Mouse (Mus musculus) MEL (cell line): ENCODE data around the gene Plekha7. TPM values are rescaled to one million over a fixed set of nuclear protein-coding genes. Genes with fewer than 3 reads are reported as not detected.

Experiments
- DNase-seq: peaks from one replicate; pipeline ENCODE4 v3.0.0; 2011; ENCODE audit warnings: low read depth, low spot score
- H3K27ac ChIP-seq: 2 replicates; pipeline ENCODE4 v1.5.1; 2012; ENCODE audit warnings: low read depth, mild to moderate bottlenecking, control low read depth, low read length, moderate library complexity; ENCODE audit not compliant: control insufficient read depth
- H3K27me3 ChIP-seq, 2 experiments: fragments of 150-350 bp in 1 of 2; sonication (generic) in 1 of 2; 2 replicates each; pipeline ENCODE4 v1.6.1; 2012; ENCODE audit warnings: low read length in 2 of 2, mild to moderate bottlenecking in 2 of 2, improper control_type of control experiment in 1 of 2, moderate library complexity in 1 of 2; ENCODE audit not compliant: insufficient read depth in 2 of 2, control insufficient read depth in 1 of 2
- H3K36me3 ChIP-seq, 2 experiments: 2 replicates each; pipeline ENCODE4 v1.6.1; 2012 to 2014; ENCODE audit warnings: low read length in 2 of 2, improper control_type of control experiment in 1 of 2, inconsistent platforms in 1 of 2, mild to moderate bottlenecking in 1 of 2; ENCODE audit not compliant: insufficient read depth in 2 of 2, control insufficient read depth in 1 of 2
- H3K4me1 ChIP-seq, 2 experiments: fragments of 150-350 bp in 1 of 2; sonication (generic) in 1 of 2; 2 replicates each; pipeline ENCODE4 v1.6.1; 2012; ENCODE audit warnings: low read length in 2 of 2, improper control_type of control experiment in 1 of 2, mild to moderate bottlenecking in 1 of 2; ENCODE audit not compliant: insufficient read depth in 2 of 2, control insufficient read depth in 1 of 2
- H3K4me3 ChIP-seq, 2 experiments: fragments of 150-350 bp in 1 of 2; sonication (generic) in 1 of 2; 2 replicates each; pipeline ENCODE4 v1.5.1; 2012; ENCODE audit warnings: low read depth in 2 of 2, low read length in 2 of 2, mild to moderate bottlenecking in 2 of 2, moderate library complexity in 2 of 2, control low read depth in 1 of 2, improper control_type of control experiment in 1 of 2; ENCODE audit not compliant: control insufficient read depth in 1 of 2, insufficient read depth in 1 of 2
- H3K79me2 ChIP-seq: 2 replicates; pipeline ENCODE4 v1.6.1; 2012; ENCODE audit warnings: mild to moderate bottlenecking, low read length, moderate library complexity; ENCODE audit not compliant: control insufficient read depth, poor library complexity, insufficient read depth
- H3K9ac ChIP-seq: 2 replicates; pipeline ENCODE4 v1.6.1; 2012; ENCODE audit warnings: low read depth, mild to moderate bottlenecking, control low read depth, low read length, moderate library complexity; ENCODE audit not compliant: control insufficient read depth, poor library complexity, severe bottlenecking
- H3K9me3 ChIP-seq: fragments of 150-350 bp; sonication (generic); replicated peaks from 2 replicates; pipeline ENCODE4 v1.6.1; 2012; ENCODE audit warnings: mild to moderate bottlenecking, low read length, improper control_type of control experiment, moderate library complexity; ENCODE audit not compliant: insufficient read depth
- BHLHE40 ChIP-seq: IDR thresholded peaks from 2 replicates; pipeline ENCODE4 v1.6.1; 2012; ENCODE audit warnings: low read depth, mild to moderate bottlenecking, inconsistent platforms, low read length, improper control_type of control experiment, borderline replicate concordance
- CTCF ChIP-seq, 3 experiments: IDR thresholded peaks in 2 of 3; conservative IDR thresholded peaks in 1 of 3; 2 replicates each; pipeline ENCODE4 v1.5.1; 2011 to 2012; ENCODE audit warnings: low read length in 3 of 3, low read depth in 2 of 3, mild to moderate bottlenecking in 2 of 3, improper control_type of control experiment in 1 of 3, inconsistent platforms in 1 of 3, mixed read lengths in 1 of 3, moderate library complexity in 1 of 3; ENCODE audit not compliant: control insufficient read depth in 1 of 3, insufficient read depth in 1 of 3, poor library complexity in 1 of 3, severe bottlenecking in 1 of 3
- E2F4 ChIP-seq: IDR thresholded peaks from 2 replicates; pipeline ENCODE4 v1.6.1; 2011; ENCODE audit warnings: low read depth, low read length, improper control_type of control experiment, borderline replicate concordance
- EP300 ChIP-seq, 2 experiments: IDR thresholded peaks; 2 replicates each; pipeline ENCODE4 v1.6.1; 2011; ENCODE audit warnings: improper control_type of control experiment in 2 of 2, low read length in 2 of 2, low read depth in 1 of 2, mild to moderate bottlenecking in 1 of 2
- GATA1 ChIP-seq: IDR thresholded peaks from 2 replicates; pipeline ENCODE4 v1.6.1; 2011; ENCODE audit warnings: low read depth, low read length, improper control_type of control experiment
- HCFC1 ChIP-seq: IDR thresholded peaks from 2 replicates; pipeline ENCODE4 v1.6.1; 2012; ENCODE audit warnings: low read depth, mild to moderate bottlenecking, inconsistent platforms, low read length, improper control_type of control experiment, moderate library complexity
- JUND ChIP-seq: IDR thresholded peaks from 2 replicates; pipeline ENCODE4 v1.6.1; 2011; ENCODE audit warnings: low read depth, mild to moderate bottlenecking, improper control_type of control experiment, low read length
- KAT2A ChIP-seq: conservative IDR thresholded peaks from 2 replicates; pipeline ENCODE4 v1.6.1; 2012; ENCODE audit warnings: low read depth, low read length, improper control_type of control experiment, inconsistent platforms
- MAFK ChIP-seq: IDR thresholded peaks from 2 replicates; pipeline ENCODE4 v1.6.1; 2011; ENCODE audit warnings: low read depth, mild to moderate bottlenecking, low read length, improper control_type of control experiment, borderline replicate concordance
- MAX ChIP-seq: IDR thresholded peaks from 2 replicates; pipeline ENCODE4 v1.6.1; 2011; ENCODE audit warnings: low read length, improper control_type of control experiment
- MAZ ChIP-seq: IDR thresholded peaks from 2 replicates; pipeline ENCODE4 v1.6.1; 2012; ENCODE audit warnings: low read depth, mild to moderate bottlenecking, inconsistent platforms, low read length, improper control_type of control experiment
- MEF2A ChIP-seq: IDR thresholded peaks from 2 replicates; pipeline ENCODE4 v1.6.1; 2014; ENCODE audit warnings: low read depth, mild to moderate bottlenecking, inconsistent platforms, low read length, improper control_type of control experiment; ENCODE audit not compliant: poor library complexity, insufficient replicate concordance, severe bottlenecking; ENCODE audit errors: extremely low read depth
- MXI1 ChIP-seq: IDR thresholded peaks from 2 replicates; pipeline ENCODE4 v1.6.1; 2011; ENCODE audit warnings: mild to moderate bottlenecking, low read depth, low read length, improper control_type of control experiment
- MYB ChIP-seq: IDR thresholded peaks from 2 replicates; pipeline ENCODE4 v1.6.1; 2011; ENCODE audit warnings: mild to moderate bottlenecking, low read depth, low read length, improper control_type of control experiment
- MYC ChIP-seq: IDR thresholded peaks from 2 replicates; pipeline ENCODE4 v1.6.1; 2011; ENCODE audit warnings: low read depth, mild to moderate bottlenecking, low read length, improper control_type of control experiment, moderate library complexity
- NELFE ChIP-seq: IDR thresholded peaks from 2 replicates; pipeline ENCODE4 v1.6.1; 2011; ENCODE audit warnings: low read depth, low read length, improper control_type of control experiment
- POLR2A ChIP-seq, 2 experiments: IDR thresholded peaks; 2 replicates each; pipeline ENCODE4 v1.6.1; 2011 to 2012; ENCODE audit warnings: low read length in 2 of 2, mild to moderate bottlenecking in 2 of 2, control low read depth in 1 of 2, improper control_type of control experiment in 1 of 2, low read depth in 1 of 2, moderate library complexity in 1 of 2; ENCODE audit not compliant: control insufficient read depth in 1 of 2, insufficient read depth in 1 of 2, poor library complexity in 1 of 2
- POLR2AphosphoS2 ChIP-seq: IDR thresholded peaks from 2 replicates; pipeline ENCODE4 v1.6.1; 2011; ENCODE audit warnings: low read length, improper control_type of control experiment
- RAD21 ChIP-seq: IDR thresholded peaks from 2 replicates; pipeline ENCODE4 v1.6.1; 2011; ENCODE audit warnings: mild to moderate bottlenecking, low read depth, low read length, improper control_type of control experiment
- RCOR1 ChIP-seq: IDR thresholded peaks from 2 replicates; pipeline ENCODE4 v1.6.1; 2012; ENCODE audit warnings: low read depth, mild to moderate bottlenecking, inconsistent platforms, low read length, improper control_type of control experiment
- SIN3A ChIP-seq: IDR thresholded peaks from 2 replicates; pipeline ENCODE4 v1.6.1; 2012; ENCODE audit warnings: low read length, improper control_type of control experiment, inconsistent platforms
- SMC3 ChIP-seq: IDR thresholded peaks from 2 replicates; pipeline ENCODE4 v1.6.1; 2011; ENCODE audit warnings: low read depth, low read length, improper control_type of control experiment
- TBP ChIP-seq: IDR thresholded peaks from 2 replicates; pipeline ENCODE4 v1.8.0; 2011; ENCODE audit warnings: low read depth, low read length, improper control_type of control experiment
- TCF12 ChIP-seq: IDR thresholded peaks from 2 replicates; pipeline ENCODE4 v1.6.1; 2014; ENCODE audit warnings: low read depth, mild to moderate bottlenecking, inconsistent platforms, low read length, improper control_type of control experiment, moderate library complexity
- UBTF ChIP-seq: IDR thresholded peaks from 2 replicates; pipeline ENCODE4 v1.6.1; 2012; ENCODE audit warnings: low read depth, mild to moderate bottlenecking, inconsistent platforms, low read length, improper control_type of control experiment, moderate library complexity, borderline replicate concordance; ENCODE audit not compliant: insufficient read depth
- ZC3H11A ChIP-seq: IDR thresholded peaks from 2 replicates; pipeline ENCODE4 v1.6.1; 2012; ENCODE audit warnings: low read depth, mild to moderate bottlenecking, inconsistent platforms, low read length, improper control_type of control experiment
- ZKSCAN1 ChIP-seq: IDR thresholded peaks from 2 replicates; pipeline ENCODE4 v1.6.1; 2012; ENCODE audit warnings: low read depth, mild to moderate bottlenecking, inconsistent platforms, low read length, improper control_type of control experiment, moderate library complexity
- ZMIZ1 ChIP-seq: IDR thresholded peaks from 2 replicates; pipeline ENCODE4 v1.6.1; 2012; ENCODE audit warnings: low read depth, mild to moderate bottlenecking, inconsistent platforms, low read length, improper control_type of control experiment, moderate library complexity
- ZNF384 ChIP-seq: IDR thresholded peaks from 2 replicates; pipeline ENCODE4 v1.6.1; 2012; ENCODE audit warnings: low read depth, mild to moderate bottlenecking, inconsistent platforms, low read length, improper control_type of control experiment
- polyA plus RNA-seq, 2 experiments: library from polyadenylated mRNA; stranded (reverse) in 1 of 2; unstranded in 1 of 2; fragments of >175 nt in 1 of 2; fragments of >200 nt in 1 of 2; gene quantifications; 2 replicates each; pipeline versions ENCODE4 v1.2.1 to v1.2.4; 2012; ENCODE audit warnings: low replicate concordance in 2 of 2, low read depth in 1 of 2; ENCODE audit not compliant: insufficient read length in 2 of 2, insufficient read depth in 1 of 2, missing spikeins in 1 of 2
- total RNA-seq: library from RNA; depleted of rRNA; stranded (reverse); fragments of 300-350 nt; gene quantifications from 2 replicates; pipeline ENCODE4 v1.2.3, GENCODE M21; 2012

Gene Plekha7
- total and polyA plus RNA-seq, 3 experiments: 4.4 to 14.5 TPM; not detected in 1

DNA sequence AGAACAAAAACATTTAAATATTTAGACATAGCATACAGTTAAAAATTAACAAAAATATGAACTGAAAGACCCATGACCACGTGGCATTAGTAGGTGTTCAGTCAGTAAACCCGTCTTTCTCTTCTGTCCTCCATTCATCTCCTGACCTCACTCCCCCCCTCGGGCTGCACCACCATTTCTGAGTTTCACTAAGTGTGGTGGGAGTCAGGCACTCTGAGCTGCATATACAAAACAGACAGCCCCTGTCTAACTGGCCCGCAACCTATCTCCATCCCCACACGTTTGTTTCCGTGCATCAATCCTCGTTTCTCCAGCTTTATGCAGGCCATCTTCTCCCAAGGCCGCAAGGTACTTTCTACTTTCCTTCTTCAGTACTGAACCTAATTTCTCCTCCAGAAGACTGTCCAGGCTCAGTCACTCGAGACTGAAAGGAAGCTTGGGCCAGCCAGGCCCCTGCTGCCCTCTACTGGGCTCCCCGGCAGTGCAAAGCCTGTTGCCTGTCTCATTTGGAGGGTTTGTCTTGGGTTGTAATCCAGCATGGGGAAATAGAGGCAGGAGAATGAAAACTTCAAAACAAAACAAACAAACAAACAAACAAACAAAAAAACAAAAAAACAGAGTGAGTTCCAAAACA, 15.3 kb upstream of the Plekha7 start:
- Histone ChIP-seq H3K27ac (no peak overlapping the region), H3K4me3 (peak overlapping the region; percentile 61 to 62)
- peak; percentile 82 for DNase-seq

DNA sequence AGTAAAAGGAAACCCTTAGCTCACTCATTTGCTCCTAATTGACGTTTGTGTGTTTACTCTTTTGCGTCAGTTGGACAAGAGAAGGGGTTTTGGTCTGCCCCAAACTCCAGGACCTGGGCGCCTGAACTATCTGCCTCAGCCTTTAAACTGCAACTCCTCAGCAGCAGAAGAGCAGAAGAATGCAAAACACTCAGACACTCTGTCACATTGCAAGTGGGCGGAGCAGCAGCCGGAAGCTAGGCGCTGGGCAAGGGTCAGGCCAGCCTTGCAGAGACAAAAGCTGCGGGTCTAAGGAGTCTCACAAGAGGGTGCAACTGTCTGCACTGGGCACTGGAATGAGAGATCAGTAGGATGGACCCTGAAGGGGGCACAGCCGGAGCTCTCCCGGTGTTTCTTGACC, 1.3 kb upstream of the Plekha7 start:
- H3K4me3 ChIP-seq: peak overlapping the region; percentile 89 to 97
- H3K27me3 ChIP-seq: no peaks in the 10 kb centered on the region
- peak; percentile 84 for DNase-seq
- peak overlapping the region; percentile 55 for H3K9ac ChIP-seq
- peaks cover 4% of the 10 kb centered on the region; the same call in 1 of the 2 replicates for H3K79me2 ChIP-seq
- 0 out of 4 replicates have a peak, but pooled peaks cover 0 to 7% of the 10 kb centered on the region in 2 experiments for H3K4me1 ChIP-seq
- H3K9me3 ChIP-seq: no peaks in the 10 kb centered on the region
- H3K27ac ChIP-seq: peak overlapping the region; percentile 47
- 0 out of 4 replicates have a peak, but pooled peaks cover 0 to 2% of the 10 kb centered on the region in 2 experiments for H3K36me3 ChIP-seq
- TF ChIP-seq NELFE (peak; percentile 46), TCF12 (peak; percentile 39; the same call in 1 of the 2 replicates), HCFC1 (peak; percentile 43; the same call in 1 of the 2 replicates), RCOR1 (no peak), EP300 (IDR thresholded peaks at IDR 0.05; ENCODE audit: low read depth in 1 of 2, low read length in 2 of 2) (no peak), ZC3H11A (no peak), MYC (no peak), MYB (no peak), GATA1 (no peak), KAT2A (no peak), E2F4 (no peak), SMC3 (0 out of 2 replicates have a peak, but pooled peaks have one; percentile 7), BHLHE40 (no peak), POLR2A (IDR thresholded peaks at IDR 0.05; ENCODE audit: control insufficient read depth in 1 of 2, insufficient read depth in 1 of 2, low read depth in 1 of 2, low read length in 2 of 2, poor library complexity in 1 of 2) (peak in 1 of 2 experiments; percentile 62; a peak in 2 of 4 replicates), POLR2AphosphoS2 (no peak), TBP (0 out of 2 replicates have a peak, but pooled peaks have one; percentile 21), RAD21 (no peak), UBTF (no peak), ZKSCAN1 (no peak), MAZ (no peak), SIN3A (peak; percentile 67), ZMIZ1 (0 out of 2 replicates have a peak, but pooled peaks have one; percentile 31), MXI1 (peak; percentile 84), MEF2A (no peak), ZNF384 (no peak)

More for the DNA sequence above, 15.3 kb upstream of the Plekha7 start:
- Histone ChIP-seq H3K9me3 (no peaks in the 10 kb centered on the region), H3K9ac (peak overlapping the region; percentile 69), H3K27me3 (no peaks in the 10 kb centered on the region), H3K4me1 (no peaks in the 10 kb centered on the region), H3K79me2 (no peaks in the 10 kb centered on the region), H3K36me3 (no peaks in the 10 kb centered on the region)
- TF ChIP-seq JUND (no peak), RAD21 (peak; percentile 85), MAFK (no peak), TBP (peak; percentile 66; the same call in 1 of the 2 replicates), E2F4 (no peak), SMC3 (peak; percentile 90), KAT2A (no peak), MAX (no peak), CTCF (IDR thresholded peaks at IDR 0.05 in 2 of 3, conservative IDR thresholded peaks at IDR 0.05 in 1 of 3; ENCODE audit: control insufficient read depth in 1 of 3, insufficient read depth in 1 of 3, low read depth in 2 of 3, low read length in 3 of 3, poor library complexity in 1 of 3, severe bottlenecking in 1 of 3) (peak; percentile 66 to 94 (median 94)), HCFC1 (no peak), ZC3H11A (peak; percentile 74), MXI1 (0 out of 2 replicates have a peak, but pooled peaks have one; percentile 19), EP300 (IDR thresholded peaks at IDR 0.05; ENCODE audit: low read depth in 1 of 2, low read length in 2 of 2) (no peak)
- TF ChIP-seq, all 39 proteins: peak for 6
